In genomic region chr19:8967893-8968292, GRCm38 (mm10) we compare ENCODE assay signal across 8 mouse cellular contexts. TPM values are rescaled to one million over a fixed set of nuclear protein-coding genes. Genes with fewer than 3 reads are reported as not detected.
DNase-seq lines count a peak whose midpoint lies in the region; ATAC-seq and TF ChIP-seq lines count a peak whose summit lies in the region.

No protein-coding gene starts in this region.

- peak overlapping the region; percentile 72 for H3K4me3 ChIP-seq in kidney, embryonic 14.5 days (ENCODE audit: low read length)
- H3K4me3 ChIP-seq in brown adipose tissue, adult 24 weeks (ENCODE audit: insufficient read depth, low read depth, low read length) = peak overlapping the region; percentile 66
- H3K4me3 ChIP-seq in hindbrain, postnatal 0 days (ENCODE audit: low read length) = peak overlapping the region; percentile 80
- peak overlapping the region; percentile 74 for H3K4me3 ChIP-seq in midbrain, postnatal 0 days (ENCODE audit: low read depth, low read length)

- peaks cover 4% of the 10 kb centered on the region; the same call in 1 of the 2 replicates for H3K4me1 ChIP-seq in kidney, embryonic 14.5 days (ENCODE audit: control insufficient read depth, insufficient read depth, low read length)
- no peaks in the 10 kb centered on the region for H3K4me1 ChIP-seq in brown adipose tissue, adult 24 weeks (ENCODE audit: control insufficient read depth, insufficient read depth, insufficient read length, low read length)
- H3K4me1 ChIP-seq in hindbrain, postnatal 0 days (ENCODE audit: insufficient read depth, low read length) = peaks cover 6% of the 10 kb centered on the region; the same call in 1 of the 2 replicates
- H3K4me1 ChIP-seq in midbrain, postnatal 0 days (ENCODE audit: insufficient read depth, low read length) = no peaks in the 10 kb centered on the region

- no peak for DNase-seq in kidney, postnatal 36 days
- no peak for DNase-seq in hindbrain, postnatal 0 days (ENCODE audit: low spot score)
- DNase-seq in midbrain, postnatal 0 days (ENCODE audit: low spot score) = no peak
- no peak for DNase-seq in frontal cortex, postnatal 14 days (ENCODE audit: low spot score in 2 of 2)
- no peak for DNase-seq in retina, postnatal 1 day

- H3K36me3 ChIP-seq in kidney, embryonic 14.5 days (ENCODE audit: control insufficient read depth, insufficient read depth, low read length) = peaks cover 75% of the 10 kb centered on the region
- H3K36me3 ChIP-seq in hindbrain, postnatal 0 days (ENCODE audit: insufficient read depth, low read length) = peaks cover 53% of the 10 kb centered on the region
- H3K36me3 ChIP-seq in midbrain, postnatal 0 days (ENCODE audit: insufficient read depth, low read length) = peaks cover 60% of the 10 kb centered on the region

- peak overlapping the region; percentile 87 for H3K9ac ChIP-seq in kidney, embryonic 14.5 days (ENCODE audit: low read depth, low read length)
- peak overlapping the region; percentile 86 for H3K9ac ChIP-seq in hindbrain, postnatal 0 days (replicated peaks; ENCODE audit: low read length)
- peak overlapping the region; percentile 70 for H3K9ac ChIP-seq in midbrain, postnatal 0 days (replicated peaks; ENCODE audit: low read length, poor library complexity, severe bottlenecking)

- no peak for TF ChIP-seq CTCF in hindbrain, postnatal 0 days (IDR thresholded peaks at IDR 0.05; ENCODE audit: low read depth)
- TF ChIP-seq CTCF in midbrain, postnatal 0 days (IDR thresholded peaks at IDR 0.05) = no peak

- no peaks in the 10 kb centered on the region for H3K27me3 ChIP-seq in kidney, embryonic 14.5 days (ENCODE audit: control insufficient read depth, insufficient read depth, low read length)
- H3K27me3 ChIP-seq in hindbrain, postnatal 0 days (ENCODE audit: insufficient read depth, low read length) = no peaks in the 10 kb centered on the region
- no peaks in the 10 kb centered on the region for H3K27me3 ChIP-seq in midbrain, postnatal 0 days (ENCODE audit: insufficient read depth, low read length)

- H3K27ac ChIP-seq in kidney, embryonic 14.5 days (ENCODE audit: low read depth, low read length) = peak overlapping the region; percentile 3; the same call in 1 of the 2 replicates
- no peak overlapping the region for H3K27ac ChIP-seq in brown adipose tissue, adult 24 weeks (replicated peaks; ENCODE audit: low read depth, low read length)
- H3K27ac ChIP-seq in hindbrain, postnatal 0 days = peak overlapping the region; percentile 86; the same call in 1 of the 2 replicates
- no peak overlapping the region for H3K27ac ChIP-seq in midbrain, postnatal 0 days (ENCODE audit: low read depth, low read length)

- ATAC-seq in kidney, embryonic 14.5 days (ENCODE audit: low FRiP score, low TSS enrichment) = no peak
- ATAC-seq in hindbrain, postnatal 0 days = no peak
- no peak for ATAC-seq in midbrain, postnatal 0 days (ENCODE audit: low FRiP score)
- ATAC-seq in CD4-positive, CD25-positive, alpha-beta regulatory T cell, adult 4 months = no peak

- H3K4me2 ChIP-seq in kidney, embryonic 14.5 days (replicated peaks; ENCODE audit: low read depth, low read length) = peak overlapping the region; percentile 47
- H3K4me2 ChIP-seq in hindbrain, postnatal 0 days (ENCODE audit: low read depth, low read length) = peak overlapping the region; percentile 86
- H3K4me2 ChIP-seq in midbrain, postnatal 0 days (ENCODE audit: low read depth, low read length, poor library complexity, severe bottlenecking) = peak overlapping the region; percentile 85

- H3K9me3 ChIP-seq in kidney, embryonic 14.5 days (ENCODE audit: control insufficient read depth, low read length) = no peaks in the 10 kb centered on the region
- no peaks in the 10 kb centered on the region for H3K9me3 ChIP-seq in hindbrain, postnatal 0 days (ENCODE audit: low read length)
- no peaks in the 10 kb centered on the region for H3K9me3 ChIP-seq in midbrain, postnatal 0 days (ENCODE audit: low read length)

- WGBS in kidney, embryonic 14.5 days = 6% methylated on average over 9 of the region's 9 CpGs
- 5% methylated on average over 7 of the region's 9 CpGs for WGBS in hindbrain, postnatal 0 days
- WGBS in midbrain, postnatal 0 days = 9% methylated on average over 9 of the region's 9 CpGs

RNA-seq across cellular contexts. Expression of gene Eef1g, which starts 1.1 kb away (rescaled TPM):
- 479 and 516 TPM in 2 replicates for polyA plus RNA-seq in kidney, embryonic 14.5 days (2014; fragmentation: Nextera tagmentation; extraction: Ambion mirVana)
- polyA plus RNA-seq in brown adipose tissue, adult 24 weeks (2012; ENCODE audit: insufficient read depth, insufficient read length, missing spikeins) = 134 and 135 TPM in 2 replicates
- 442 and 469 TPM in 2 replicates for total RNA-seq in hindbrain, postnatal 0 days (2014; rRNA removed)
- 256 and 260 TPM in 2 replicates for polyA plus RNA-seq in hindbrain, postnatal 0 days (2015; fragmentation: Nextera tagmentation; extraction: Ambion mirVana)
- 496 and 583 TPM in 2 replicates for total RNA-seq in midbrain, postnatal 0 days (2014; rRNA removed)
- polyA plus RNA-seq in midbrain, postnatal 0 days (2015; fragmentation: Nextera tagmentation; extraction: Ambion mirVana) = 258 and 265 TPM in 2 replicates
- 100 to 1,000 TPM; 667 to 787 TPM for polyA plus RNA-seq in CD4-positive, CD25-positive, alpha-beta regulatory T cell, adult 4 months (2017; shearing (Covaris generic))

RNA-seq across cellular contexts. Expression of gene Tut1, which starts 14.2 kb away (rescaled TPM):
- polyA plus RNA-seq in kidney, embryonic 14.5 days (2014; fragmentation: Nextera tagmentation; extraction: Ambion mirVana) = 25.1 and 31.7 TPM in 2 replicates
- polyA plus RNA-seq in brown adipose tissue, adult 24 weeks (2012; ENCODE audit: insufficient read depth, insufficient read length, missing spikeins) = 6.9 and 7.5 TPM in 2 replicates
- 20.8 and 23.4 TPM in 2 replicates for total RNA-seq in hindbrain, postnatal 0 days (2014; rRNA removed)
- polyA plus RNA-seq in hindbrain, postnatal 0 days (2015; fragmentation: Nextera tagmentation; extraction: Ambion mirVana) = 16.0 and 16.2 TPM in 2 replicates
- total RNA-seq in midbrain, postnatal 0 days (2014; rRNA removed) = 18.1 and 19.0 TPM in 2 replicates
- polyA plus RNA-seq in midbrain, postnatal 0 days (2015; fragmentation: Nextera tagmentation; extraction: Ambion mirVana) = 15.1 and 18.4 TPM in 2 replicates
- 10 to 100 TPM; 30.3 to 67.9 TPM for polyA plus RNA-seq in CD4-positive, CD25-positive, alpha-beta regulatory T cell, adult 4 months (2017; shearing (Covaris generic))

RNA-seq across cellular contexts. Expression of gene Ahnak, which starts 21.2 kb away (rescaled TPM):
- 7.0 and 10.0 TPM in 2 replicates for polyA plus RNA-seq in kidney, embryonic 14.5 days (2014; fragmentation: Nextera tagmentation; extraction: Ambion mirVana)
- polyA plus RNA-seq in brown adipose tissue, adult 24 weeks (2012; ENCODE audit: insufficient read depth, insufficient read length, missing spikeins) = 133 and 177 TPM in 2 replicates
- total RNA-seq in hindbrain, postnatal 0 days (2014; rRNA removed) = 11.2 and 11.7 TPM in 2 replicates
- polyA plus RNA-seq in hindbrain, postnatal 0 days (2015; fragmentation: Nextera tagmentation; extraction: Ambion mirVana) = 5.7 and 6.1 TPM in 2 replicates
- total RNA-seq in midbrain, postnatal 0 days (2014; rRNA removed) = 13.0 and 19.2 TPM in 2 replicates
- 4.4 and 5.7 TPM in 2 replicates for polyA plus RNA-seq in midbrain, postnatal 0 days (2015; fragmentation: Nextera tagmentation; extraction: Ambion mirVana)
- polyA plus RNA-seq in CD4-positive, CD25-positive, alpha-beta regulatory T cell, adult 4 months (2017; shearing (Covaris generic)) = 10 to 100 TPM; 45.2 to 48.9 TPM

RNA-seq across cellular contexts. Expression of gene Mta2, which starts 26.2 kb away (rescaled TPM):
- polyA plus RNA-seq in kidney, embryonic 14.5 days (2014; fragmentation: Nextera tagmentation; extraction: Ambion mirVana) = 45.3 and 67.2 TPM in 2 replicates
- polyA plus RNA-seq in brown adipose tissue, adult 24 weeks (2012; ENCODE audit: insufficient read depth, insufficient read length, missing spikeins) = 28.2 and 30.6 TPM in 2 replicates
- 65.1 and 71.4 TPM in 2 replicates for total RNA-seq in hindbrain, postnatal 0 days (2014; rRNA removed)
- polyA plus RNA-seq in hindbrain, postnatal 0 days (2015; fragmentation: Nextera tagmentation; extraction: Ambion mirVana) = 75.2 and 78.8 TPM in 2 replicates
- total RNA-seq in midbrain, postnatal 0 days (2014; rRNA removed) = 64.3 and 65.6 TPM in 2 replicates
- 73.6 and 77.9 TPM in 2 replicates for polyA plus RNA-seq in midbrain, postnatal 0 days (2015; fragmentation: Nextera tagmentation; extraction: Ambion mirVana)
- polyA plus RNA-seq in CD4-positive, CD25-positive, alpha-beta regulatory T cell, adult 4 months (2017; shearing (Covaris generic)) = 100 to 1,000 TPM in 1 of 2 experiments, 10 to 100 TPM in 1; 81.7 to 126 TPM

RNA-seq across cellular contexts. Expression of gene Eml3, which starts 38.5 kb away (rescaled TPM):
- polyA plus RNA-seq in kidney, embryonic 14.5 days (2014; fragmentation: Nextera tagmentation; extraction: Ambion mirVana) = 17.6 and 18.7 TPM in 2 replicates
- polyA plus RNA-seq in brown adipose tissue, adult 24 weeks (2012; ENCODE audit: insufficient read depth, insufficient read length, missing spikeins) = 11.6 and 12.9 TPM in 2 replicates
- total RNA-seq in hindbrain, postnatal 0 days (2014; rRNA removed) = 8.3 and 8.6 TPM in 2 replicates
- polyA plus RNA-seq in hindbrain, postnatal 0 days (2015; fragmentation: Nextera tagmentation; extraction: Ambion mirVana) = 11.0 and 11.8 TPM in 2 replicates
- 6.3 and 9.3 TPM in 2 replicates for total RNA-seq in midbrain, postnatal 0 days (2014; rRNA removed)
- polyA plus RNA-seq in midbrain, postnatal 0 days (2015; fragmentation: Nextera tagmentation; extraction: Ambion mirVana) = 8.7 and 9.0 TPM in 2 replicates
- polyA plus RNA-seq in CD4-positive, CD25-positive, alpha-beta regulatory T cell, adult 4 months (2017; shearing (Covaris generic)) = 10 to 100 TPM; 18.7 to 24.9 TPM

Comparison
In these comparisons a context has a peak if more than half of its experiments do, and no peak if none do; other contexts are left out.
1. H3K27ac ChIP-seq: peak in kidney, embryonic 14.5 days (single experiment) and hindbrain, postnatal 0 days (single experiment); none in brown adipose tissue, adult 24 weeks (single experiment) and midbrain, postnatal 0 days (single experiment).
2. Peak in every context shown above with its lines, with median percentiles within 50 percentile points of each other: H3K4me2 ChIP-seq, H3K4me3 ChIP-seq and H3K9ac ChIP-seq.